Mouse (Mus musculus) T-helper 17 cell (primary cell): ENCODE data around the gene Lrrc74a.

Source experiments
- in situ Hi-C, 2 experiments: fragments of 300-600 bp; cut with MboI, MseI; formaldehyde crosslinking; loops; 1 replicate in 1 of 2; 2 replicates in 1 of 2; pipeline ENCODE4 v1.15.1; 2025; ENCODE audit warnings: high pct_unique_total_duplicates in 2 of 2

Gene Lrrc74a

GRCm38 (mm10) chr12:86781654-86782202, 47.6 kb downstream of the Lrrc74a start:
- in situ Hi-C loops, result no loop called here

DNA sequence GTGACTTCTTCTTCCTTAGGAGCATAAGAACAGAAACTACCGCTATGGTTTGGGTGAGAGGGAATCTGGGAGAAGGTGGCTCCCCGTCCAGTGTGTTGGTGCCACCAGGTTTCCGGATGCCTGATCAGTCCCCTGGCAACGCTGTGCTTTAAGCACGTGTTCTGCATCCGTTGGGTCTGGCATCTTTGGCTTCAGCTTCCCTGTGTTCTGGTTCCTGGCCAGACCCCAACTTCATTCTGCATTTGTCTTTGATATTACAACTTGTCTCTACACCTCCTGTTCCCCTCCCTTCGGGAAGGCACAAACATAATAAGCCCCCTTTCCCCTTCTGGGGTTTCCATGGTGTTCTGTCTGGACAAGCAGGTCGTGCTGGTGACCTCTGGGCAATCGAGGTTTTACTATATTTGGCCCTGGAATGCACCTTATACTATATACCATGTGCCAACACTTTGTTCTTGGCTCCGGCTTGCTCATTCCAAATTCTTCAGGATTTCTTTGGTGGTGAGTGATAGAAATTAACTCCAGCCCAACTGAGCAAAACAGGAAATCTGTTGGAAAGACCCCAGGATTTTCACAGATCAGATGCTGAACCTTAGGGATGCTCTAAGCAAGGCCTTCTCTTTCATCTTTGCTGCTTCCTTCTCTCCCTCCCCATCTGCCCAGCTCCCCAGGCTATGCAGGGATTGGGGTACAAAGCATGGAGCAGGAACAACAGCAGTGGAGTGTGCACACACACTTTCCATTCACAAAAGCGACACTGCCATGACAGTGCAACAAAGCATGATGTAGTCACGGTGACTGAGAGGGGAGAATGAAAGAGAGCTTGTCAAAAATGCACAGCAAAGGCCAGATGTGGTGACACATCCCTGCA, 52.2 kb downstream of the Lrrc74a start:
- in situ Hi-C loops, result loop anchor here in 1 of 2 experiments (5.0 kb wide), 1 partner anchor 46 kb away; no protein-coding TSS in a partner anchor

- in situ Hi-C loops, result loop anchor here in 1 of 2 experiments (5.0 kb wide), 1 partner anchor 45 kb away; no protein-coding TSS in a partner anchor
These were observed 52.9 kb downstream of the Lrrc74a start for GRCm38 (mm10) chr12:86787020-86787553.

DNA sequence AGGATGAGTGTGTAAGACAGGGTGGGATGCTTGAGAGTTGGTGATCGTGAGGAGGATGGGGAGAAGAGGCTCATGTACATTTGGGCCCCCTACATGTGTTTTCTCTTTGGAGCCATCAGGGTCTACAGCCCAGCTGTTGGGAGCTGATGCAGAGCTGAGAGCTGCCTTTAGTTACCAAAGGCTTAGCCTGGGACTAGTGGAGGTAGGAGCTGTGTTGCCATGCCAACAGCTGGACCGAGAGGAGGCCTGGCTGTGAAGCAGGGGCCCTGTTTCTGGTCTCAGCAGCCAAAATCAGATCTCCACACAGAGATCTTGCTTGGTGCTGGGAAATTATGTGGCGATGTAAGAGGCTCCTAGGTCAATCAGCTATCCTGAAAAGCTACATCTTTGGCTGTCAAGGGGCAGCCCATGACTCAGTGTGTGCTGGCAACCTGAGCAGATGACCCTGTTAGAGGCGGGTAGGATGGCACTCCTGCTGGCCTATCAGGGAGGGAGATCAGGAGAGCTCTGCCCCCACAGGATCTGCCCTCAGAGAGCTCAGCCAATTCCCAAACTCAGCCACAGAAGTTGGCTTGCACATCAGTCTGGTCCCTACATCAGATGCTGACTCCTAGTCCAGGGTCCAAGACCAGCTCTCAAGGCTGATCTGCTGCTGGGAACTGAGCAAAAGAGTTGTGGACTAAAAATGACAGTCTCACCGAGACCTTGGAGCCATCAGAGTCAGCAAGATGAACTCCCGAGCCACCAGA, 56.1 kb downstream of the Lrrc74a start:
- in situ Hi-C loops, result loop anchor here (5.0 kb wide), 2 partner anchors 122 to 142 kb away; no protein-coding TSS in a partner anchor

GRCm38 (mm10) chr12:86790849-86791127, 56.6 kb downstream of the Lrrc74a start:
- in situ Hi-C loops, result loop anchor here (5.0 kb wide), 2 partner anchors 122 to 142 kb away; no protein-coding TSS in a partner anchor

- in situ Hi-C loops, result loop anchor here (5.0 kb wide), 2 partner anchors 120 to 140 kb away; no protein-coding TSS in a partner anchor
These were observed 57.8 kb downstream of the Lrrc74a start for GRCm38 (mm10) chr12:86791987-86792386.

DNA sequence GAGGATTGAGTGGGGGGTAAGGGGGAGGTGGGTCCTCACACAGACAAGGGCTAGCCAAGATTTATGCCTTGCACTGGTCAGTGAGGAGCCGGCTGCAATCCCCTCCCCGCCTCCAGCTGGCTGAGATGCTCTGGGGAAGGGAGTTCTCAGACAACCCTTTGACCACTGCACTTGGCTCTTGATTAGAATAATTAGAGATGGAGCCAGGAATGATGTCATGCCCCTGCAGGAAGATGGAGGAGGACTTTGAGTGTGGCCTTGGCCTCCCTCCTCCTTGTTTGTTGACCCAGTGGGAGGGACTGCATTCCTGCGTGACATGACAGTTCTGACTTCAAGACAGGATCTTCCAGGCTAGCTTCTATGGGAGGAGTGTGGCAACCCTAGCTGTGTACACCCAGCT, 59.7 kb downstream of the Lrrc74a start:
- in situ Hi-C loops, result loop anchor here (5.0 kb wide), 2 partner anchors 118 to 138 kb away; no protein-coding TSS in a partner anchor

GRCm38 (mm10) chr12:86794331-86794730, 60.2 kb downstream of the Lrrc74a start:
- in situ Hi-C loops, result loop anchor here (5.0 kb wide), 2 partner anchors 118 to 138 kb away; no protein-coding TSS in a partner anchor

- in situ Hi-C loops, result loop anchor here in 1 of 2 experiments (5.0 kb wide), 1 partner anchor 112 kb away; no protein-coding TSS in a partner anchor
These were observed 61.1 kb downstream of the Lrrc74a start for GRCm38 (mm10) chr12:86795076-86795837.

GRCm38 (mm10) chr12:86795838-86796232, 61.7 kb downstream of the Lrrc74a start:
- in situ Hi-C loops, result loop anchor here in 1 of 2 experiments (5.0 kb wide), 1 partner anchor 111 kb away; no protein-coding TSS in a partner anchor

- in situ Hi-C loops, result loop anchor here in 1 of 2 experiments (5.0 kb wide), 1 partner anchor 111 kb away; no protein-coding TSS in a partner anchor
These were observed 62.2 kb downstream of the Lrrc74a start for GRCm38 (mm10) chr12:86796351-86796750.

GRCm38 (mm10) chr12:86797771-86798170, 63.6 kb downstream of the Lrrc74a start:
- in situ Hi-C loops, result loop anchor here in 1 of 2 experiments (5.0 kb wide), 1 partner anchor 110 kb away; no protein-coding TSS in a partner anchor

GRCm38 (mm10) chr12:86798773-86799540, 64.8 kb downstream of the Lrrc74a start:
- in situ Hi-C loops, result loop anchor here in 1 of 2 experiments (5.0 kb wide), 1 partner anchor 108 kb away; no protein-coding TSS in a partner anchor

DNA sequence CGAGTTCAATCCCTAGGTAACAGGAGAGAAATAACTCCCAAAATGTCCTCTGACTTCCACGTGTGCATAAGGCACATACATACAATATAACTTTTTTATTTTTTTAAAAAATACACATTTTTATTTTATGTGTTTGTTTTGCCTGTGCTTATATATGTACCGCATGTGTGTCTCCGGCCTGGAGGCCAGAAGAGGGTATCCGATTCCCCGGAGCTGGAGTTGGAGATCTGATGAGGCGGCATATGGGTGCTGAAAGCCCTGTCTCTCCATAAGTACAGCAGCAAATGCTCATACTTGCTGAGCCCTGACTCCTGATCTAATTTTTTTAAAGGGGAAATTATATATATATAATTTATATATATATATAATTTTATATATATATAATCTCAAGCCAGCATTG, 65.6 kb downstream of the Lrrc74a start:
- in situ Hi-C loops, result loop anchor here in 1 of 2 experiments (5.0 kb wide), 1 partner anchor 108 kb away; no protein-coding TSS in a partner anchor

DNA sequence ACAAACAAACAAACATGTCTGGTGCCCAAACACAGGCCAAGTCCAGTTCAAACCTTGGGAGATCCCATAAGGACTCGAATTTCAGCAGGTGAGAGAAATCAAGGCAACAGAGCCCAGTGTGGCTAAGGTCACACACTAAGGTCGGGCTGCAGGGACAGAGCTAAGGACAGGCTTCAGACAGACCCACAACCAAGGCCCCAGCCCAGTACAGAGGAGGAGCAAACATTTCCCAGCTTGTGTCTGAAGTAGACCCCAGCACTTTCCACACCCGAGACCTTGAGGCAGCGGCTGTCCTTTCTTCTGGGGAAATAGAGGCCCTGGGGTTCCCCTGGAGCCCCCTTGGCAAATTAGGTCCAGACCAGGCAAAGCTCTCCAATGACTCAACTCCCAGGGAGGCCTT, 66.2 kb downstream of the Lrrc74a start:
- in situ Hi-C loops, result no loop called here

- in situ Hi-C loops, result no loop called here
These were observed 66.6 kb downstream of the Lrrc74a start for GRCm38 (mm10) chr12:86800765-86801147.

DNA sequence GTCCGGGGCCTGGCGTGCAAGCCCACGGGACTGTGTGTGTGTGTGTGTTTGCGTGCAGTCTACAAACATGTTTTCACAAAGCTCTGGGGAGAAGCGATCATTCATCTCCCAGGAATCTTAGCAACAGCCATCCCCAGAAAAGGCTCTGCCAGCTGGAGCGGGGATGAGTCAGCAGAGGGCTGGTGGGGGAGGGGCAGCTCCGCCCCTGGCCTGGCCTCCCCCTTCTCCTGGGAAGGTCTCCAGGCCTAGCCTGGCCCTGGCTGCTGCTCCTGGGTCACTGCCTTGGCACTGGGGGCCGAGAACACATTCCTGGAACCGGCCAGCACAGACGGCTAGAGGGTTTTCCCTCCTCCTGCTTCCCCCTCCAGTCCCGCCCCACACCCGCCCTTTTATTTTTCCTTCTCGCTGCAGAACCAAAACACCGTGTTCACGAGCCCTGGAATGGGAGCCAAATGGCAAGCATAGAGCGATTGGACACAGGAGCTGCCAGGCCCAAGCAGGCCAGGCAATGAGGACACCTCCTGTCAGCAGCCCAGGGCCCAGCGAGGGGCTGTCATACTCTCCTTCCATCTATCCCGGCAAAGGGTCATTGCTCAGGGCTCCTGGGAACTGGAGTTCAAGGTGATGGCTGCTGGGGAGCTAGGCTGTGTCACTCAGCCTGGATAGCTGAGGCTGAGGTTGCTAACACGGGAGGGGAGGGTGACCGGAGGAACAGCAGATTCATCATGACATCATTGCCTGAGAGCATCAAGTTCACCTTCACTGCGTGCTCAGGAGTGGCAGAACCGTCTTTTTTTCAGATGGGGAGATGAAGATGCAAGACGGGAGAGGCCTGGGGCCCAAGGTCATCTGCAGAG, 67.2 kb downstream of the Lrrc74a start:
- in situ Hi-C loops, result no loop called here

- in situ Hi-C loops, result no loop called here
These were observed 68.0 kb downstream of the Lrrc74a start for GRCm38 (mm10) chr12:86802005-86802671.
